32 mouse cellular contexts compared by ENCODE assay signal in the genomic region with DNA sequence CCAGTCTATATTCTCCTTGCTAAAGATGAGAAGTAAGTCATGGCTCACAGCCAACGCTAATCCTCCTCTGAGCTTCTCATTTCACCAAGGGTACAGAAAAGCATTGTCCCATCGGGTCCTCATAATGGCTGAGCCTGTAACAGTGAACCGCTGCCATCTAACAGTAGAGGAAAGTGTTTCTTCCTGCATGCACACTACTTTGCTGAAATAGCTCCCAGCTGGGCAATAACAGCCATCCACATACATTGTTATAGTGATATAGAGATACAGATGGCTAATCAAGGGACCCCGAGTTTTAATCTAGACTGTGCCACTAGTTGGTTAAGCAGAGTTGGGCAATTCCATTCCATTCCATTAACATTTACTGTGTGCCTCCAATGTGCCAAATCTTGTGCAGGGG.
"Had no signal": no experiment of that assay in that cellular context is flagged by ENCODE, and none has a peak within 500 bp of the region (broad histone marks: within the 10 kb centered on the region; RNA-seq: fewer than 3 reads in every experiment).

No protein-coding gene starts in this region.

- H3K27me3 ChIP-seq: limb, embryonic 12.5 days; limb, embryonic 13.5 days; limb, embryonic 15.5 days; liver, embryonic 12.5 days; liver, embryonic 13.5 days; liver, embryonic 15.5 days; lung, embryonic 15.5 days; midbrain, embryonic 12.5 days; midbrain, embryonic 13.5 days; midbrain, embryonic 15.5 days had no signal

- H3K27ac ChIP-seq: left cerebral cortex, adult 2 months; limb, embryonic 10.5 days; limb, embryonic 12.5 days; limb, embryonic 13.5 days; limb, embryonic 15.5 days; liver, embryonic 12.5 days; liver, embryonic 13.5 days; liver, embryonic 14.5 days; liver, embryonic 15.5 days; lung, embryonic 15.5 days; macrophage; midbrain, embryonic 10.5 days; midbrain, embryonic 12.5 days; midbrain, embryonic 13.5 days; midbrain, embryonic 15.5 days had no signal

- H3K4me1 ChIP-seq: limb, embryonic 12.5 days; limb, embryonic 13.5 days; limb, embryonic 15.5 days; liver, embryonic 12.5 days; liver, embryonic 13.5 days; liver, embryonic 15.5 days; lung, embryonic 15.5 days; megakaryocyte, embryonic 14.5 days had no signal

- DNase-seq: left cerebral cortex, postnatal 4 days; liver; liver, embryonic 13.5 days; liver, postnatal 0 days; lung, adult 18-20 months; lung, adult 2 months; lung, embryonic 14.5 days; lung, postnatal 10 days; lung, postnatal 14 days; lung, postnatal 36 days; lung, postnatal 4 days; midbrain, embryonic 14.5 days had no signal

- H3K9me3 ChIP-seq: limb, embryonic 10.5 days; limb, embryonic 15.5 days; liver, embryonic 12.5 days; liver, embryonic 15.5 days; lung, embryonic 15.5 days; midbrain, embryonic 10.5 days; midbrain, embryonic 12.5 days; midbrain, embryonic 15.5 days had no signal

- H3K9ac ChIP-seq: limb, embryonic 12.5 days; limb, embryonic 13.5 days; limb, embryonic 15.5 days; liver, embryonic 12.5 days; liver, embryonic 13.5 days; liver, embryonic 14.5 days; liver, embryonic 15.5 days; liver, postnatal 0 days; lung, embryonic 14.5 days; lung, embryonic 15.5 days; midbrain, embryonic 12.5 days; midbrain, embryonic 13.5 days; midbrain, embryonic 15.5 days had no signal

- ATAC-seq: liver, embryonic 12.5 days; liver, postnatal 0 days; lung, postnatal 0 days; midbrain, embryonic 13.5 days; midbrain, embryonic 15.5 days; midbrain, embryonic 16.5 days had no signal

- H3K4me3 ChIP-seq: left cerebral cortex, adult 2 months; limb, embryonic 10.5 days; limb, embryonic 12.5 days; limb, embryonic 13.5 days; limb, embryonic 15.5 days; liver, embryonic 12.5 days; liver, embryonic 13.5 days; liver, embryonic 15.5 days; lung, embryonic 15.5 days; megakaryocyte, embryonic 14.5 days; midbrain, embryonic 10.5 days; midbrain, embryonic 12.5 days; midbrain, embryonic 13.5 days; midbrain, embryonic 15.5 days; myocyte had no signal

- H3K36me3 ChIP-seq: limb, embryonic 10.5 days; limb, embryonic 12.5 days; limb, embryonic 13.5 days; limb, embryonic 15.5 days; liver, embryonic 12.5 days; liver, embryonic 13.5 days; liver, embryonic 15.5 days; lung, embryonic 15.5 days; midbrain, embryonic 10.5 days; midbrain, embryonic 12.5 days; midbrain, embryonic 13.5 days; midbrain, embryonic 15.5 days had no signal

- H3K4me2 ChIP-seq: limb, embryonic 12.5 days; limb, embryonic 13.5 days; limb, embryonic 15.5 days; liver, embryonic 11.5 days; liver, embryonic 12.5 days; liver, embryonic 13.5 days; liver, embryonic 15.5 days; lung, embryonic 14.5 days; lung, embryonic 15.5 days; midbrain, embryonic 11.5 days; midbrain, embryonic 12.5 days; midbrain, embryonic 13.5 days; midbrain, embryonic 15.5 days had no signal
